In the genomic region with DNA sequence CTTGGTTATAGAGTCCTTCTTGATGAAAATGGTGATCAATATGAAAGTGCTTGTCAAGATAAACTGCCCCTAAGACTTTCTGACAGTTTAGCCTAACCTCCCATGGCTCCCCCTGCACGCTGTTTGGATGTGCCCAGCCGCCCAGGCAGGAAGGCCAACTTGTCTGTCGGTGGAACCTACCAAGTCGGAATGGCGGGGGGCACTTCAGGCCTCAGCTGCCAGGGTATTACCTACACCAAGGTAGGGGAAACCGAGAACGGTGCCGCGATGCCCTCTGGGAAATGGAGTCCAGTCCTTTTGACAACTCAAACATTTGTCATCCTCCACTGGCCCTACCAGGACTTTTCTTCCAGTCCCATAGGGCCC, we compare ENCODE assay signal across 8 mouse cellular contexts. TPM values are rescaled to one million over a fixed set of nuclear protein-coding genes. Genes with fewer than 3 reads are reported as not detected.
DNase-seq lines count a peak whose midpoint lies in the region; ATAC-seq lines count a peak whose summit lies in the region.

No protein-coding gene starts in this region.

- H3K27ac ChIP-seq in hindbrain, embryonic 12.5 days = peak overlapping the region; percentile 90

- no peaks in the 10 kb centered on the region for H3K9me3 ChIP-seq in hindbrain, embryonic 12.5 days (replicated peaks)

- H3K4me1 ChIP-seq in hindbrain, embryonic 12.5 days = peaks cover 31% of the 10 kb centered on the region

- no peaks in the 10 kb centered on the region for H3K27me3 ChIP-seq in hindbrain, embryonic 12.5 days

- under 1% methylated on average over 9 of the region's 9 CpGs for WGBS in hindbrain, embryonic 12.5 days

- ATAC-seq in hindbrain, embryonic 12.5 days (ENCODE audit: low FRiP score) = peak; percentile 97

- peak; percentile 92 for DNase-seq in Muller cell, postnatal 12 days (ENCODE audit: inconsistent ontology term)
- DNase-seq in cerebellum, adult 9-11 months = peak; percentile 99
- peak; percentile 96 to 99 for DNase-seq in frontal cortex, adult 2 months (ENCODE audit: extremely low spot score in 1 of 2, low spot score in 1 of 2)
- peak; percentile 93 to 97 for DNase-seq in layer of hippocampus, postnatal 14 days (ENCODE audit: low spot score in 2 of 2)
- peak; percentile 94 for DNase-seq in lung, postnatal 14 days
- peak; percentile 99 for DNase-seq in retina, adult 2 months (ENCODE audit: low read depth, low spot score)
- DNase-seq in thymus, postnatal 36 days = peak; percentile 98 to 99

- H3K36me3 ChIP-seq in hindbrain, embryonic 12.5 days = peaks cover 5% of the 10 kb centered on the region

- H3K9ac ChIP-seq in hindbrain, embryonic 12.5 days = peak overlapping the region; percentile 79

- peak overlapping the region; percentile 76 for H3K4me3 ChIP-seq in hindbrain, embryonic 12.5 days

- H3K4me2 ChIP-seq in hindbrain, embryonic 12.5 days (replicated peaks) = peak overlapping the region; percentile 84

RNA-seq across cellular contexts. Expression of gene Madd, which starts 0.5 kb away (rescaled TPM):
- 142 and 155 TPM in 2 replicates for polyA plus RNA-seq in frontal cortex, adult 2 months (2012; rRNA removed)
- 39.9 and 45.2 TPM in 2 replicates for polyA plus RNA-seq in hindbrain, embryonic 12.5 days (2016; fragmentation: Nextera tagmentation; extraction: Ambion mirVana)
- total RNA-seq in layer of hippocampus, postnatal 14 days (2021) = 100 to 1,000 TPM; 197 to 207 TPM

RNA-seq across cellular contexts. Expression of gene Nr1h3, which starts 19.5 kb away (rescaled TPM):
- 7.4 and 8.8 TPM in 2 replicates for polyA plus RNA-seq in frontal cortex, adult 2 months (2012; rRNA removed)
- polyA plus RNA-seq in hindbrain, embryonic 12.5 days (2016; fragmentation: Nextera tagmentation; extraction: Ambion mirVana) = 1.5 and 2.0 TPM in 2 replicates
- total RNA-seq in layer of hippocampus, postnatal 14 days (2021) = 1 to 10 TPM; 3.3 to 5.1 TPM

RNA-seq across cellular contexts. Expression of gene Acp2, which starts 19.6 kb away (rescaled TPM):
- 30.4 and 35.6 TPM in 2 replicates for polyA plus RNA-seq in frontal cortex, adult 2 months (2012; rRNA removed)
- polyA plus RNA-seq in hindbrain, embryonic 12.5 days (2016; fragmentation: Nextera tagmentation; extraction: Ambion mirVana) = 39.2 and 41.0 TPM in 2 replicates
- total RNA-seq in layer of hippocampus, postnatal 14 days (2021) = 10 to 100 TPM; 57.3 to 57.9 TPM

RNA-seq across cellular contexts. Expression of gene Ddb2, which starts 53.7 kb away (rescaled TPM):
- polyA plus RNA-seq in frontal cortex, adult 2 months (2012; rRNA removed) = 37.8 and 39.2 TPM in 2 replicates
- polyA plus RNA-seq in hindbrain, embryonic 12.5 days (2016; fragmentation: Nextera tagmentation; extraction: Ambion mirVana) = 10.6 and 13.4 TPM in 2 replicates
- 1 to 10 TPM; 7.3 to 9.1 TPM for total RNA-seq in layer of hippocampus, postnatal 14 days (2021)

Comparison
In these comparisons a context has a peak if more than half of its experiments do, and no peak if none do; other contexts are left out.
1. Peak in every context shown above with its lines: DNase-seq, ATAC-seq, H3K4me3 ChIP-seq and H3K27ac ChIP-seq.